Mouse (Mus musculus): ENCODE results near the gene Fam184a.

Gene Fam184a

DNA sequence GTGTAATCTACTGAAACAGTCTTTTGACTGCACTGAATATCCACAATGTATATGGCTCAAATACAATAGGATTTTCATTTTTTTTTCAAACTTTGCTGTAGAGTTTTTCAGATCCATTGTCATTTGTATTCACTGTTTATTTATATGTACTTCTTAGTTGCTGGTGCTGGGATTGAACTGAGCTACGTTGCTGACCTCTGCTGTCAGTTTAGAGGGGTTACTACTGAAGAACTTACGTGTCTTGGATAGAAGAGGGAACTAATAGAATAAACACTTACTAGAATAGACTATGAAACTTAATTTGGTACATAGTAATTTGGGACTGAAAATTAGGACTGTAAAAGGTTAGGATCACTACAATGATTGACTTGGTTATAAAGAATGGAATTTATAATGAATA, 145.6 kb downstream of the Fam184a start:
- in situ Hi-C loops (cut with MboI, MseI), result loop anchor here in 1 of 2 experiments (10.0 kb wide), 1 partner anchor 1191 kb away; the partner anchor contains the start of gene Nus1

GRCm38 (mm10) chr10:53598821-53599220, 152.1 kb downstream of the Fam184a start:
- in situ Hi-C loops (cut with MboI, MseI), result loop anchor here in 1 of 2 experiments (10.0 kb wide), 1 partner anchor 1364 kb away; the partner anchor contains the start of gene Dcbld1

DNA sequence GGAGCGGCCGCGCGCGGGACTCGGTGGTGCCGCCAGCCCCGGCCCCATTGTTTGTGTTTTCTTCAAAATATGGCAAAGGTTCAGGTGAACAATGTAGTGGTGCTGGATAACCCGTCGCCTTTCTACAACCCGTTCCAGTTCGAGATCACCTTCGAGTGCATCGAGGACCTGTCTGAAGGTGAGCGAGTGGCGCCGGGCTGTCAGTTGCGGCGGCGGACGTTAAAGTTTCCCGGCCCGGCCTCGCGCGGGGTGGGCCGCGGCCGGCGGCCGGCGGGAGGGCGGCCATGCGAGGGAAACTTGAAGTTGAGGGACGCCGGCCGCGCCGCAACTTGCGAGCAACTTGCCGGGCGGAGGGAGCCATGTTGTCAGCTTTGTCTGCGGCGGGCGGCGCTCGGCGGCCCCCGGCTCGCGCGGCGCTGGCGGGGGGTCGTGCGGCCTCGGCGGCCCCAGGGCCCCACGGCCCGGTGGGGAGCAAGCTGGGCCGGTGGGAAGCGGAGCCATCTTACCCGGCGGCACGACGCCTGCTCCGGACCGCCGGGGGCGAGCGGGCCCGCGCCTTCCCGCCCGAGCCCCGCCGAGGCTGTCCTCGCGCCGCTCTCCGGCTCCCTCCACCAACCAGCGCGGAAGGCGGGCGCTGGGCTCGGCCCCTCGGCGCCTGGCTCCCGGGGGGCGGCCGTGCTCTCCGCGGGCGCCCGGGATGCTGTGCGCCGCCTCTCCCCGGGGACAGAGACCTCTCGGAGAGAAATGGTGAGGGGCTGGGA, 153.6 kb downstream of the Fam184a start:
- in situ Hi-C loops (cut with MboI, MseI), result loop anchor here in 1 of 2 experiments (10.0 kb wide), 1 partner anchor 1362 kb away; the partner anchor contains the start of gene Dcbld1

- in situ Hi-C loops (cut with MboI, MseI), result loop anchor here in 1 of 2 experiments (10.0 kb wide), 1 partner anchor 1362 kb away; the partner anchor contains the start of gene Dcbld1
These were observed 154.2 kb downstream of the Fam184a start, which contains the start of gene Asf1a for GRCm38 (mm10) chr10:53596677-53597120. Gene Asf1a (plus strand): TSS chr10:53596757.

GRCm38 (mm10) chr10:53595744-53596676, 154.9 kb downstream of the Fam184a start:
- in situ Hi-C loops (cut with MboI, MseI), result loop anchor here in 1 of 2 experiments (10.0 kb wide), 1 partner anchor 1361 kb away; the partner anchor contains the start of gene Dcbld1

- in situ Hi-C loops (cut with MboI, MseI), result no loop called here
These were observed 165.1 kb downstream of the Fam184a start for GRCm38 (mm10) chr10:53585777-53586176.
